Mouse (Mus musculus): ENCODE measurements around the gene Nrg4. TPM values are rescaled to one million over a fixed set of nuclear protein-coding genes. Genes with fewer than 3 reads are reported as not detected.

Nrg4 gene
- polyA plus RNA-seq, 2 experiments = 1.1 to 1.6 TPM

DNA sequence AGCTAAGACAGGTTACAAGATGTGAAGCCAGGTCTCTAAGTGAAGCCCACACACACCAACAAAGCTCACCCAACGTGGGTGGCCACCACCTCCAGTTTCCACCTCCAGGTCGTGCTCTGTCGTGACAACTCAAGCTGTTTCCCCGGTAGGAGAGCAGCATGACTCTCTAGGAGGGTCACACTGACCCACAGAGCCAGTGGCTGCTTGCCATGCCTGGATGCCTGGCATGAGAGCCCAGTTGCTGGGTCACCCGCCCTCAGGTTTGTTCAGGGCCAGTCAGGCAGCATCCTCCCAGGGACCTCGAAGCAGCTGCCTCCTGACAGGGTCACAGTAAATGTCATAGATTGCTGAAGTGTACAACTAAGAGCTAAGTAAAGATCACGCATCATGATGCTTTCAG, 34.2 kb upstream of the Nrg4 start:
- Histone ChIP-seq H3K4me2 (replicated peaks; ENCODE audit: low read depth, low read length, severe bottlenecking) (no peak overlapping the region), H3K9me3 (ENCODE audit: control insufficient read depth, low read length) (no peaks in the 10 kb centered on the region), H3K9ac (ENCODE audit: low read depth, low read length, severe bottlenecking) (no peak overlapping the region), H3K27ac (replicated peaks; ENCODE audit: low read depth, low read length) (no peak overlapping the region), H3K4me3 (replicated peaks; ENCODE audit: low read length) (no peak overlapping the region), H3K27me3 (ENCODE audit: control insufficient read depth, insufficient read depth, low read length) (no peaks in the 10 kb centered on the region), H3K36me3 (ENCODE audit: control insufficient read depth, insufficient read depth, low read length) (no peaks in the 10 kb centered on the region), H3K4me1 (ENCODE audit: control insufficient read depth, insufficient read depth, low read length) (no peaks in the 10 kb centered on the region)
- no peak for ATAC-seq (ENCODE audit: low FRiP score, low read depth)
- DNase-seq (ENCODE audit: low spot score) = no peak
- 53% methylated on average over 7 of the region's 7 CpGs for WGBS
- no peak for TF ChIP-seq POLR2A (IDR thresholded peaks at IDR 0.05; ENCODE audit: borderline replicate concordance, extremely low read depth, insufficient read depth, insufficient read length)

DNA sequence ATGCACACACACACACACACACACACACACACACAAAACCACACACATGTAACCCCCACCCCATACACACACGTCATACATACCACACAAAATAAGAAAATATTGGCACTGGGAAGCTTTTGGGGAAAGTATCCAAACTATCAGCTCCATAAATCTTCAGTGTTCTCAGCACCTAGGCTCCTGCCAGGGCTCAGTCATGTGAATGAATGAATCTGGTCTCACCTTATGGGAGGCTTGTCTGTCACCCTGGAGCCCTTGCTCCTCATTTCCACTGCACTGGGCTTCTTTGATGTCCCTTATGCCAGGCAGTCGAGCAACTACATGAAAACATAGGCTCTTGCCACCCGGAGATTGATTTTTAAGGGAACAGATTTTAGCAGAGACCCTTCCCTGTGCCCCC, 33.7 kb upstream of the Nrg4 start:
- DNase-seq (ENCODE audit: low spot score) (no peak), ATAC-seq (ENCODE audit: low FRiP score, low read depth) (no peak)
- Histone ChIP-seq H3K9me3 (ENCODE audit: control insufficient read depth, low read length) (no peaks in the 10 kb centered on the region), H3K4me2 (replicated peaks; ENCODE audit: low read depth, low read length, severe bottlenecking) (no peak overlapping the region), H3K36me3 (ENCODE audit: control insufficient read depth, insufficient read depth, low read length) (no peaks in the 10 kb centered on the region), H3K27ac (replicated peaks; ENCODE audit: low read depth, low read length) (no peak overlapping the region), H3K4me3 (replicated peaks; ENCODE audit: low read length) (no peak overlapping the region), H3K9ac (ENCODE audit: low read depth, low read length, severe bottlenecking) (no peak overlapping the region), H3K4me1 (ENCODE audit: control insufficient read depth, insufficient read depth, low read length) (no peaks in the 10 kb centered on the region), H3K27me3 (ENCODE audit: control insufficient read depth, insufficient read depth, low read length) (no peaks in the 10 kb centered on the region)
- WGBS = 72% methylated on average over 3 of the region's 3 CpGs
- no peak for TF ChIP-seq POLR2A (IDR thresholded peaks at IDR 0.05; ENCODE audit: borderline replicate concordance, extremely low read depth, insufficient read depth, insufficient read length)

DNA sequence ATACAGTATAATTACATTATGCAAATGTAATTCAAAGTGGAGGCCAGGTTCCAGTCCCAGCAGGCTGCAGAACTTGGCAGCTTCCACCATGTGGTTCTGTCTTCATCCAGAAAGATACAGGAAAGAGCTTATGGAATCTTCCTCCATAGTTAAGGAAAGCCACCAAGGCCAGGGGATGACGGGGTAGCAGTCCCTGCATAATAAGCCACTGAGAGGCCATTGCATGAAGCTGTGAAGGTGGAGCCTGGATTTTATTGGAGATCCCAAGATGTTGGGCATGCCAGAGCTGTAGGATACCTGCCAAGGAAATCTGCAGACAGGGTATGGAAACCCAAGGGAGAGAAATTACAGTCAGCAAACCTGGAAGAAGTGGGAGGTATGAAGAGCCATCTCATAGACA, 30.5 kb upstream of the Nrg4 start:
- DNase-seq (ENCODE audit: low spot score) = no peak
- Histone ChIP-seq H3K4me1 (ENCODE audit: control insufficient read depth, insufficient read depth, low read length) (no peaks in the 10 kb centered on the region), H3K4me2 (replicated peaks; ENCODE audit: low read depth, low read length, severe bottlenecking) (no peak overlapping the region), H3K27me3 (ENCODE audit: control insufficient read depth, insufficient read depth, low read length) (no peaks in the 10 kb centered on the region), H3K9ac (ENCODE audit: low read depth, low read length, severe bottlenecking) (no peak overlapping the region), H3K9me3 (ENCODE audit: control insufficient read depth, low read length) (no peaks in the 10 kb centered on the region), H3K27ac (replicated peaks; ENCODE audit: low read depth, low read length) (no peak overlapping the region), H3K4me3 (replicated peaks; ENCODE audit: low read length) (no peak overlapping the region), H3K36me3 (ENCODE audit: control insufficient read depth, insufficient read depth, low read length) (no peaks in the 10 kb centered on the region)
- no peak for TF ChIP-seq POLR2A (IDR thresholded peaks at IDR 0.05; ENCODE audit: borderline replicate concordance, extremely low read depth, insufficient read depth, insufficient read length)
- 73% methylated on average over 1 of the region's 1 CpGs for WGBS
- no peak for ATAC-seq (ENCODE audit: low FRiP score, low read depth)

DNA sequence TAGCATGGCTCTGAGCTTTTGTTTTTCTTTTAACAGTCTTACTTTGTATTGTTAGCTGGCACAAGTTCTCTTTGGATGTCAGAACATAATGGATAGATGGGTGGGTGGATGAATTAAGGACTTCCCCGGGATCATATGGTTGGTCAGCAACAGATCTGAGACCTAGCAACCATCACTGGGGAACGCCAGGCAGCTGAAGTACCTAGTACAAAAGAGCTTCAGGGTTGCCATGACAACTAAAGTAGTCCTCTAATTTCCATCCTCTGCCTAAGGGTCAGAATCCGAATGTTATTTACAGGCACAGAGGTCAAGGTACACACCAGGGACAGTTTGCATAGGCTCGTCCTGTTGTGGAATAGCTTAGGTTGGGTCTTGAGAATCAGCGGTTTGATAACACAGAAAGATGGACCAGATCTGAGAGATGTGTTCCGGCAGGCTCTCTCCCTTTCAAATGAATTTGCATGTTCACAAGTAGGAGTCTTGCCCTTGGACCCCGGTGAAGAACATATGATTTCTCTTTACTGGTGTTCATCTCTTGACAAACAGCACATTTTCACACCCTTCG, 28.7 kb upstream of the Nrg4 start:
- Histone ChIP-seq H3K4me1 (ENCODE audit: control insufficient read depth, insufficient read depth, low read length) (no peaks in the 10 kb centered on the region), H3K9ac (ENCODE audit: low read depth, low read length, severe bottlenecking) (no peak overlapping the region), H3K27me3 (ENCODE audit: control insufficient read depth, insufficient read depth, low read length) (no peaks in the 10 kb centered on the region), H3K36me3 (ENCODE audit: control insufficient read depth, insufficient read depth, low read length) (no peaks in the 10 kb centered on the region), H3K27ac (replicated peaks; ENCODE audit: low read depth, low read length) (no peak overlapping the region), H3K9me3 (ENCODE audit: control insufficient read depth, low read length) (no peaks in the 10 kb centered on the region), H3K4me3 (replicated peaks; ENCODE audit: low read length) (no peak overlapping the region), H3K4me2 (replicated peaks; ENCODE audit: low read depth, low read length, severe bottlenecking) (no peak overlapping the region)
- DNase-seq (ENCODE audit: low spot score) (no peak), ATAC-seq (ENCODE audit: low FRiP score, low read depth) (no peak)
- WGBS = 68% methylated on average over 8 of the region's 8 CpGs
- TF ChIP-seq POLR2A (IDR thresholded peaks at IDR 0.05; ENCODE audit: borderline replicate concordance, extremely low read depth, insufficient read depth, insufficient read length) = no peak

DNA sequence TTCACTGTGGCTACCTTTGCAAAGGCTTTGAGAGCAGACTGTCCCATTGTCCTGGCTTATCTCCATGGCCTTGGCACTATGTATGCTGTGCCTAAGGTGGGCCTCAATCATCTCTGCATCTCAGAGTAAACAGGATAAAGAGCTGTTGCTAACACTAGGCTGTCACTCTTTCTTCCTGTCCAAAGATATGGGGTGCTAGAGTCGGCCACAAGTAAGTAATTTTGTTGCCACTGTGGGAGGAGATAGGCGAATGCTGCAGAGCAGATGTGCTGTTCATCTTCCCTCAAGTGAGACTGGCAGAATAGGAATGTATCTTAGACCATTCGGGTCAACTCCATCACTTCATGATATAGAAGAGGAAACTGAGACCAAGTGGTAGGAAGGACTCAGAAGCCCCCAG, 28.0 kb upstream of the Nrg4 start:
- Histone ChIP-seq H3K4me2 (replicated peaks; ENCODE audit: low read depth, low read length, severe bottlenecking) (no peak overlapping the region), H3K9ac (ENCODE audit: low read depth, low read length, severe bottlenecking) (no peak overlapping the region), H3K4me1 (ENCODE audit: control insufficient read depth, insufficient read depth, low read length) (no peaks in the 10 kb centered on the region), H3K9me3 (ENCODE audit: control insufficient read depth, low read length) (no peaks in the 10 kb centered on the region), H3K36me3 (ENCODE audit: control insufficient read depth, insufficient read depth, low read length) (no peaks in the 10 kb centered on the region), H3K27ac (replicated peaks; ENCODE audit: low read depth, low read length) (no peak overlapping the region), H3K27me3 (ENCODE audit: control insufficient read depth, insufficient read depth, low read length) (no peaks in the 10 kb centered on the region), H3K4me3 (replicated peaks; ENCODE audit: low read length) (no peak overlapping the region)
- ATAC-seq (ENCODE audit: low FRiP score, low read depth) (no peak), DNase-seq (ENCODE audit: low spot score) (no peak)
- no peak for TF ChIP-seq POLR2A (IDR thresholded peaks at IDR 0.05; ENCODE audit: borderline replicate concordance, extremely low read depth, insufficient read depth, insufficient read length)
- 73% methylated on average over 3 of the region's 3 CpGs for WGBS

DNA sequence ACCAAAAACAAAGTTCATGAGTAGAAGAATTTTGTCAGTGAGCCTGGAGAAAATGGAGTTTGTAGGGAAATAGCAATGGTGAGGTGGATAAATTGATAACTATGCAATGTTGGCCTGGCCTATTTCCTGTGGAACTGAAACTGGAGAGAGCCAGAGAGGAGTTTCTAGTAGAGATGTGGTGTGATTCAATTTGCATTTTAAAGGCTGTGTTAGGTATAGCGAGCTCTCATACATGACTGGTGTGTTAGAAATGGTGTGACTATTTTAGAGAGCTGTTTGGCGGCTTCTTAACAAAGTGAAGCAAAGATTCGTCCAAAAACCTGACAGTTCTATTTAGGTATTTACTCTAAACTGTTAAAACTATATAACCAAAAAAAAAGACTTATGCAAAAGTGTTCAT, 22.0 kb upstream of the Nrg4 start:
- no peak for TF ChIP-seq POLR2A (IDR thresholded peaks at IDR 0.05; ENCODE audit: borderline replicate concordance, extremely low read depth, insufficient read depth, insufficient read length)
- no peaks in the 10 kb centered on the region for H3K9me3 ChIP-seq (ENCODE audit: control insufficient read depth, low read length)
- no peak overlapping the region for H3K9ac ChIP-seq (ENCODE audit: low read depth, low read length, severe bottlenecking)
- H3K27ac ChIP-seq (replicated peaks; ENCODE audit: low read depth, low read length) = no peak overlapping the region
- H3K4me3 ChIP-seq (replicated peaks; ENCODE audit: low read length) = no peak overlapping the region
- no peak for DNase-seq (ENCODE audit: low spot score)
- no peak overlapping the region for H3K4me2 ChIP-seq (replicated peaks; ENCODE audit: low read depth, low read length, severe bottlenecking)
- WGBS = 87% methylated on average over 3 of the region's 3 CpGs
- H3K36me3 ChIP-seq (ENCODE audit: control insufficient read depth, insufficient read depth, low read length) = no peaks in the 10 kb centered on the region
- ATAC-seq (ENCODE audit: low FRiP score, low read depth) = no peak
- no peaks in the 10 kb centered on the region for H3K4me1 ChIP-seq (ENCODE audit: control insufficient read depth, insufficient read depth, low read length)
- H3K27me3 ChIP-seq (ENCODE audit: control insufficient read depth, insufficient read depth, low read length) = no peaks in the 10 kb centered on the region

Data from limb, embryonic 14.5 days (tissue).